Mouse (Mus musculus): ENCODE results near the gene Idua. TPM values are rescaled to one million over a fixed set of nuclear protein-coding genes. Genes with fewer than 3 reads are reported as not detected.
A peak's percentile ranks its signal among the peaks of the same experiment; 100 is the strongest.
"Not testable (repeated sequence)": the region's sequence is repeated elsewhere in the genome, so short reads cannot be mapped to it uniquely, and the experiment has no call there.

Gene Idua
- polyA plus RNA-seq (2014; fragmentation: Nextera tagmentation; extraction: Ambion mirVana) = 5.7 and 7.0 TPM in 2 replicates

DNA sequence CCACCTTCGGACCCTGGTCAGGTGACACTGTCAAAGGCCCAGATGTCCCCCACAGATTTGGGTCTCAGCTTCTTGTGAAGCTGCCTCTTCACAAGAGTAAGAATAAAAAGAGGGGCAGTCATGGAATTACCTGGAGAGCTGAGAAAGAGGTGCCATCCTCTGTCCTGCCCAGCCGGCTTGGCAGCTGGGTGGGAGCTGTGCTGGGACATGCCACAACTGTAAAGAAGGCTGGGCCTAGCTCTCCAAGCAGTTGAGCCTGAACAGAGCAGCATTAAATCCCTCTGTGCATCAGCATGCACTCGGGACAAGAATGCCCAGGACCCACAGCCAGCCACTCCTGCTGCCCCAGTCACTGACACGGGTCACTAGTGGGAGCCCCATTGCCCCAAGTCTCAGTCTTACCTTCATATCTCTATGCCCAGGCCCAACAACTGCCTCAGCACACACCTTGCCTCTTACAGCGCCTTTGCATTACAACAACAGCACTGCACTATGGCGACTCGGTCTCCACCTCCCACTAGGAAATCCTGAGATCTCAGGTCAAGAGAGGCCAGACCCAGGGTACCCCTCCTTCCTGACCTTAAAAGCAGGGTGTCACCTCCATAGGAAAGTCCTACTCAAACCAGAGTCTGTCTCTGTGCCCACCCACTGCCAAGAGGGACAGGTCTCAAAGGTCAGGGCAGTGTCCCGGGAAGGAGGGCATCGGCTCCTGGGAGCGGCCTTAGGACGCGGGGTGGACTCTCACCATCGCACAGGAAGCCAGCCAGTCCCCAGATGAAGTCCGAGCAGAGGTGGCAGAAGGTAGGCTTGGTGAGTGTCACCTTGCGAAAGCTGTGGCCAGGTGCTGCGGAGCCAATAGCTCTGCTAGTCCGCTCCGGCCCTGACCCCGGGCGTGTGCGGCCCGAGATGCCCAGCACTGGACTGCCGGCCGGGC is at the start of gene Idua:
Gene Idua, plus strand, starts transcription at position 634 of the 934 bp plus-strand sequence.
- no peaks in the 10 kb centered on the region for H3K27me3 ChIP-seq (replicated peaks; ENCODE audit: control insufficient read depth, insufficient read depth, low read length)
- ATAC-seq (peak; percentile 6; the same call in 1 of the 2 replicates), DNase-seq (ENCODE audit: low spot score) (no peak)
- peak within 1 kb of the TSS; percentile 95 for H3K9ac ChIP-seq (ENCODE audit: low read length)
- H3K4me3 ChIP-seq (ENCODE audit: low read depth, low read length) = peak within 1 kb of the TSS; percentile 85
- peaks cover 23% of the 10 kb centered on the region for H3K36me3 ChIP-seq (ENCODE audit: control insufficient read depth, insufficient read depth, low read length)
- 10% methylated on average over 24 of the region's 24 CpGs for WGBS
- H3K9me3 ChIP-seq (replicated peaks; ENCODE audit: control insufficient read depth, low read length) = no peaks in the 10 kb centered on the region
- H3K4me2 ChIP-seq (ENCODE audit: low read length) = peak within 1 kb of the TSS; percentile 94
- peaks cover 9% of the 10 kb centered on the region for H3K4me1 ChIP-seq (ENCODE audit: control insufficient read depth, insufficient read depth, low read length)
- H3K27ac ChIP-seq (ENCODE audit: low read depth, low read length) = no peak within 1 kb of the TSS

DNA sequence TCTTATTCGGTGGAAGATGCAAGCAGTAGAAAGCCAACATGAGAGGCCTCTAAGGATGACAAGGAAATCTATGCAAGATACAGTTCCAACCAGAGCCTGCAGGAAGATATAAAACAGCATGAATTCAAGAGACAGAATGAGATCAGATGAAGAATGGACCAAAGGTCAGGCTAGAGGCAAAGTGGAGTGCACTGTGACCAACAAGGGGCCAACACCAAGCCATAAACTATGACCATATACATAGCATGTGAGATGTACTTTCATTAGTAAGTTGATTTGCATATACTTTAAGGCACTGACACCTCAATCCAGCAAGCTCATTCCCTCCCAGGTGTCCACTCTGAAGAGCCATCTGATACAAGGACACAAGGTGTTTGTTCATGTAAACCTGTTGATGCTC is 49.7 kb upstream of the Idua start:
- no peaks in the 10 kb centered on the region for H3K9me3 ChIP-seq (replicated peaks; ENCODE audit: control insufficient read depth, low read length)
- 86% methylated on average over 1 of the region's 1 CpGs for WGBS
- ATAC-seq = no peak

GRCm38 (mm10) chr5:108621870-108622269 is 38.3 kb upstream of the Idua start:
- ATAC-seq (no peak), DNase-seq (ENCODE audit: low spot score) (no peak)
- Histone ChIP-seq H3K27me3 (replicated peaks; ENCODE audit: control insufficient read depth, insufficient read depth, low read length) (no peaks in the 10 kb centered on the region), H3K36me3 (ENCODE audit: control insufficient read depth, insufficient read depth, low read length) (peaks cover 59% of the 10 kb centered on the region), H3K4me1 (ENCODE audit: control insufficient read depth, insufficient read depth, low read length) (no peaks in the 10 kb centered on the region), H3K4me2 (ENCODE audit: low read length) (no peak overlapping the region), H3K9me3 (replicated peaks; ENCODE audit: control insufficient read depth, low read length) (no peaks in the 10 kb centered on the region), H3K27ac (ENCODE audit: low read depth, low read length) (no peak overlapping the region), H3K4me3 (ENCODE audit: low read depth, low read length) (no peak overlapping the region), H3K9ac (ENCODE audit: low read length) (no peak overlapping the region)
- 80% methylated on average over 2 of the region's 2 CpGs for WGBS

More for the DNA sequence above, 49.7 kb upstream of the Idua start:
- Histone ChIP-seq H3K27me3 (replicated peaks; ENCODE audit: control insufficient read depth, insufficient read depth, low read length) (no peaks in the 10 kb centered on the region), H3K9ac (ENCODE audit: low read length) (no peak overlapping the region), H3K27ac (ENCODE audit: low read depth, low read length) (no peak overlapping the region), H3K4me3 (ENCODE audit: low read depth, low read length) (no peak overlapping the region), H3K4me2 (ENCODE audit: low read length) (no peak overlapping the region), H3K4me1 (ENCODE audit: control insufficient read depth, insufficient read depth, low read length) (no peaks in the 10 kb centered on the region), H3K36me3 (ENCODE audit: control insufficient read depth, insufficient read depth, low read length) (peaks cover 92% of the 10 kb centered on the region)
- no peak for DNase-seq (ENCODE audit: low spot score)

DNA sequence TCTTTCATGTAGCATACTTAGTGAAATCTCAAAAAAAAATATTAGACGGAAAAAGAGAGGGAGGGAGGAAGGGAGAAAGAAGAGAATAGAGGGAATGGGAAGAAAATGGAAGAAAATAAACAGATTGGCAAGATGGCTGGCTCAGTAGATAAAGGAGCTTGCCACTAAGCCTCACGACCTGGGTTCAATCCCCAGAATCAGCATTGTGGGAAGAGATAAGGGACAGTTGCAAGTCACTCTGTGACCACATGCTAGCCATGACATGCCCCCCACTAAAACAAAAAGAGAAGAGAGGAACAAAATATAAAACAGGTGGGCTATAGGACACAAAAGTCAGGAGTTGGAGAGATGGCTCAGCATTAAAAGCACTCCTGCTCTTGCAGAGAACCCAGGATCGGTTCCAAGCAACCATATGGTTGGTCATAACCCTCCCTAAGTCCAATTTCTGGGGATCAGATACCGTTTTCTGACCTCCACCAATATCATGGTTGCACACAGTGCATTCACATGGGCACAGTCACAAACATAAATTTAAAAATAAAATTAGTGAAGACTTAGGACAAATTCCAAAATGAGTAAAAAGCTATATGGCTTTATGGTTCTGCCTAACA is 34.0 kb upstream of the Idua start:
- no peak overlapping the region for H3K4me3 ChIP-seq (ENCODE audit: low read depth, low read length)
- DNase-seq (ENCODE audit: low spot score) (no peak), ATAC-seq (no peak)
- peaks cover 32% of the 10 kb centered on the region for H3K36me3 ChIP-seq (ENCODE audit: control insufficient read depth, insufficient read depth, low read length)
- no peaks in the 10 kb centered on the region for H3K27me3 ChIP-seq (replicated peaks; ENCODE audit: control insufficient read depth, insufficient read depth, low read length)
- no peaks in the 10 kb centered on the region for H3K9me3 ChIP-seq (replicated peaks; ENCODE audit: control insufficient read depth, low read length)
- WGBS = 81% methylated on average over 4 of the region's 4 CpGs
- H3K9ac ChIP-seq (ENCODE audit: low read length) = no peak overlapping the region
- H3K4me2 ChIP-seq (ENCODE audit: low read length) = no peak overlapping the region
- H3K4me1 ChIP-seq (ENCODE audit: control insufficient read depth, insufficient read depth, low read length) = peaks cover 18% of the 10 kb centered on the region
- H3K27ac ChIP-seq (ENCODE audit: low read depth, low read length) = no peak overlapping the region

- peaks cover 18% of the 10 kb centered on the region for H3K4me1 ChIP-seq (ENCODE audit: control insufficient read depth, insufficient read depth, low read length)
- ATAC-seq (peak; percentile 84), DNase-seq (ENCODE audit: low spot score) (no peak)
- no peaks in the 10 kb centered on the region for H3K9me3 ChIP-seq (replicated peaks; ENCODE audit: control insufficient read depth, low read length)
- H3K36me3 ChIP-seq (ENCODE audit: control insufficient read depth, insufficient read depth, low read length) = peaks cover 7% of the 10 kb centered on the region
- H3K4me3 ChIP-seq (ENCODE audit: low read depth, low read length) = peak overlapping the region; percentile 87
- H3K4me2 ChIP-seq (ENCODE audit: low read length) = peak overlapping the region; percentile 90
- H3K9ac ChIP-seq (ENCODE audit: low read length) = peak overlapping the region; percentile 93
- WGBS = 2% methylated on average over 32 of the region's 32 CpGs
- peak overlapping the region; percentile 89 for H3K27ac ChIP-seq (ENCODE audit: low read depth, low read length)
- no peaks in the 10 kb centered on the region for H3K27me3 ChIP-seq (replicated peaks; ENCODE audit: control insufficient read depth, insufficient read depth, low read length)
Measured at GRCm38 (mm10) chr5:108628891-108629633, 31.1 kb upstream of the Idua start.

- H3K27me3 ChIP-seq (replicated peaks; ENCODE audit: control insufficient read depth, insufficient read depth, low read length) = no peaks in the 10 kb centered on the region
- peak within 1 kb of the TSS; percentile 90 for H3K4me2 ChIP-seq (ENCODE audit: low read length)
- no peaks in the 10 kb centered on the region for H3K9me3 ChIP-seq (replicated peaks; ENCODE audit: control insufficient read depth, low read length)
- ATAC-seq (peak; percentile 98), DNase-seq (ENCODE audit: low spot score) (peak; percentile 98)
- H3K9ac ChIP-seq (ENCODE audit: low read length) = peak within 1 kb of the TSS; percentile 93
- under 1% methylated on average over 58 of the region's 58 CpGs for WGBS
- no peaks in the 10 kb centered on the region for H3K36me3 ChIP-seq (ENCODE audit: control insufficient read depth, insufficient read depth, low read length)
- peaks cover 18% of the 10 kb centered on the region for H3K4me1 ChIP-seq (ENCODE audit: control insufficient read depth, insufficient read depth, low read length)
- H3K27ac ChIP-seq (ENCODE audit: low read depth, low read length) = peak within 1 kb of the TSS; percentile 89
- H3K4me3 ChIP-seq (ENCODE audit: low read depth, low read length) = peak within 1 kb of the TSS; percentile 87
Measured at GRCm38 (mm10) chr5:108629634-108630483, 30.3 kb upstream of the Idua start, which contains the start of the genes Gak and Tmem175. Gak (minus strand) TSS chr5:108629755. Tmem175 (plus strand) TSS chr5:108629770.

- Histone ChIP-seq H3K36me3 (ENCODE audit: control insufficient read depth, insufficient read depth, low read length) (0 out of 2 replicates have a peak, but pooled peaks cover 3% of the 10 kb centered on the region), H3K9me3 (replicated peaks; ENCODE audit: control insufficient read depth, low read length) (no peaks in the 10 kb centered on the region), H3K27me3 (replicated peaks; ENCODE audit: control insufficient read depth, insufficient read depth, low read length) (no peaks in the 10 kb centered on the region), H3K9ac (ENCODE audit: low read length) (no peak overlapping the region), H3K4me3 (ENCODE audit: low read depth, low read length) (no peak overlapping the region), H3K27ac (ENCODE audit: low read depth, low read length) (no peak overlapping the region), H3K4me2 (ENCODE audit: low read length) (no peak overlapping the region), H3K4me1 (ENCODE audit: control insufficient read depth, insufficient read depth, low read length) (peaks cover 10% of the 10 kb centered on the region)
- DNase-seq (ENCODE audit: low spot score) (no peak), ATAC-seq (no peak)
- 95% methylated on average over 4 of the region's 4 CpGs for WGBS
Measured at GRCm38 (mm10) chr5:108633676-108634075, 26.5 kb upstream of the Idua start.

- not testable (repeated sequence) for H3K36me3 ChIP-seq (ENCODE audit: control insufficient read depth, insufficient read depth, low read length)
Measured at GRCm38 (mm10) chr5:108634088-108634487, 26.0 kb upstream of the Idua start.

More at GRCm38 (mm10) chr5:108634088-108634487, 26.0 kb upstream of the Idua start:
- not testable (repeated sequence) for DNase-seq (ENCODE audit: low spot score); H3K27me3 ChIP-seq (replicated peaks; ENCODE audit: control insufficient read depth, insufficient read depth, low read length); ATAC-seq; H3K4me3 ChIP-seq (ENCODE audit: low read depth, low read length); H3K4me1 ChIP-seq (ENCODE audit: control insufficient read depth, insufficient read depth, low read length); H3K9me3 ChIP-seq (replicated peaks; ENCODE audit: control insufficient read depth, low read length); H3K27ac ChIP-seq (ENCODE audit: low read depth, low read length); H3K4me2 ChIP-seq (ENCODE audit: low read length); H3K9ac ChIP-seq (ENCODE audit: low read length)
- WGBS = over 99% methylated on average over 2 of the region's 3 CpGs

Measured in forebrain, embryonic 14.5 days (tissue).